Mouse (Mus musculus) neural tube, embryonic 13.5 days (tissue): ENCODE results near the gene Hist2h3c1. TPM values are rescaled to one million over a fixed set of nuclear protein-coding genes. Genes with fewer than 3 reads are reported as not detected.

Experiments
- ATAC-seq: fragments of 200-750 bp; cut with Nextera tagmentation; 2 replicates; pipeline ENCODE4 v1.8.0; 2017; ENCODE audit warnings: low read depth, mild to moderate bottlenecking, moderate TSS enrichment, moderate library complexity
- H3K27ac ChIP-seq: fragments of 300-500 bp; sonication (generic); replicated peaks from 2 replicates; pipeline ENCODE4 v1.5.1; 2015; ENCODE audit warnings: moderate library complexity, mild to moderate bottlenecking, inconsistent platforms
- H3K27me3 ChIP-seq: fragments of 300-500 bp; sonication (generic); 2 replicates; pipeline ENCODE4 v1.6.1; 2015; ENCODE audit warnings: mild to moderate bottlenecking, inconsistent platforms
- H3K36me3 ChIP-seq: fragments of 300-500 bp; sonication (generic); 2 replicates; pipeline ENCODE4 v1.6.1; 2015; ENCODE audit warnings: mild to moderate bottlenecking, inconsistent platforms
- H3K4me1 ChIP-seq: fragments of 300-500 bp; sonication (generic); replicated peaks from 2 replicates; pipeline ENCODE4 v1.6.1; 2015; ENCODE audit warnings: inconsistent platforms
- H3K4me2 ChIP-seq: fragments of 300-500 bp; sonication (generic); 2 replicates; pipeline ENCODE4 v1.6.1; 2015; ENCODE audit warnings: inconsistent platforms, mild to moderate bottlenecking, moderate library complexity
- H3K4me3 ChIP-seq: fragments of 300-500 bp; sonication (generic); 2 replicates; pipeline ENCODE4 v1.5.1; 2015; ENCODE audit warnings: mild to moderate bottlenecking, inconsistent platforms
- H3K9ac ChIP-seq: fragments of 300-500 bp; sonication (generic); 2 replicates; pipeline ENCODE4 v1.6.1; 2015; ENCODE audit warnings: moderate library complexity, mild to moderate bottlenecking, inconsistent platforms
- H3K9me3 ChIP-seq: fragments of 300-500 bp; sonication (generic); 2 replicates; pipeline ENCODE4 v1.6.1; 2016; ENCODE audit warnings: inconsistent platforms
- WGBS: fragments of 180-500 bp; shearing (Covaris S2); methylation state at CpG from one replicate; pipeline ENCODE4 v1.1.7; 2015; 5-methylcytosine and 5-hydroxymethylcytosine counted together
- polyA plus RNA-seq: library from polyadenylated mRNA; unstranded; fragments of >200 nt; fragmentation: Nextera tagmentation; extraction: Ambion mirVana; gene quantifications from 2 replicates; pipeline ENCODE4 v1.2.1, GENCODE M21; 2015

Hist2h3c1 gene
- polyA plus RNA-seq, 1 experiment from 2014 or later: 0.38 TPM

- peak overlapping the region; percentile 91 for H3K4me2 ChIP-seq
- peak overlapping the region; percentile 66 for H3K4me3 ChIP-seq
- H3K9ac ChIP-seq: peak overlapping the region; percentile 85
- no peaks in the 10 kb centered on the region for H3K9me3 ChIP-seq
- H3K27ac ChIP-seq: peak overlapping the region; percentile 98
- H3K27me3 ChIP-seq: no peaks in the 10 kb centered on the region
- no peak for ATAC-seq
- H3K4me1 ChIP-seq: peaks cover 45% of the 10 kb centered on the region
- H3K36me3 ChIP-seq: no peaks in the 10 kb centered on the region
- WGBS: 20% methylated on average over 9 of the region's 9 CpGs
Measured at GRCm38 (mm10) chr3:96221640-96222038, 24.8 kb upstream of the Hist2h3c1 start.

DNA sequence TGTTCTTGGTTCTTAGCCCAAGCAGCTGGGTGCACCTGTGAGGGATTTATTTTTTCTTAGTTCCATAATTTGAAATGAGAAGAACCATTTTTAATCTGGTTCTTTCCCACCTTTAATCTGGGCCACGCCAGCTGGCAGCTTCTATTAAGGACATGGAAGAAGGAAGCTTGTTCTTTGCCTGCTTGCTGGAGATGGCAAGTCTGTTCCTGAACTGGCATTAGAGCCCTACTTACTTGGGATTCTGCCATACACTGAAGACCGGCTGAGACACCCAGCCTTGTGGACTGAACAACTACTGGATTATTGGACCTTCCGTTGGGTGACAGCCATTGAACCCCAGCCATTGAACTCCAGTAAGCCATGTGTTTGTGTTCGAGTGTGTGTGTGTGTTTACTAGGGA is 23.7 kb upstream of the Hist2h3c1 start:
- H3K4me3 ChIP-seq: no peak overlapping the region
- no peaks in the 10 kb centered on the region for H3K36me3 ChIP-seq
- peaks cover 45% of the 10 kb centered on the region for H3K4me1 ChIP-seq
- H3K27ac ChIP-seq: no peak overlapping the region
- H3K9me3 ChIP-seq: no peaks in the 10 kb centered on the region
- no peak for ATAC-seq
- peak overlapping the region; percentile 91 for H3K4me2 ChIP-seq
- H3K9ac ChIP-seq: no peak overlapping the region
- H3K27me3 ChIP-seq: no peaks in the 10 kb centered on the region
- 88% methylated on average over 4 of the region's 4 CpGs for WGBS

DNA sequence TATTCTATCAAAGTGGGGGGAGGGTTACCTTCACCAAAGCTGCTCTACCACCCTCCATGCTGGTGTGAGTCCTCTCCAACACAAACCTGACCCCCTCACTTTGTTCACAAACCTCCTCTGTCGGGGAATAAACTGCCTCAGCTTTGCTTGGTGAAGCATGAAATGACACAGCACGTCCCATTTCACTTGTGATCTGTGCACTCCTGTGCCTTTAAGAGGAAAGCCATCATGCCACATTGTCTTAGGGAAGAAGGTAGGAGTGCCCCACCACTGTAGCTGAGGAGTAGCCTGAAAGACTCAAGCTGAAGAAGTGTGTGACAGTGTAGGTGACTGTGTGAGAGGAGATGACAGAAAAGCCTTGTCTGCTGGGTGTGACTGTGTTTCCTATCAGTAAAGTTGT is 21.1 kb upstream of the Hist2h3c1 start:
- H3K9me3 ChIP-seq: no peaks in the 10 kb centered on the region
- no peak for ATAC-seq
- H3K9ac ChIP-seq: peak overlapping the region; percentile 27; the same call in 1 of the 2 replicates
- H3K4me2 ChIP-seq: no peak overlapping the region
- peaks cover 37% of the 10 kb centered on the region for H3K4me1 ChIP-seq
- H3K27me3 ChIP-seq: no peaks in the 10 kb centered on the region
- H3K4me3 ChIP-seq: no peak overlapping the region
- H3K27ac ChIP-seq: no peak overlapping the region
- WGBS: 14% methylated on average over 2 of the region's 2 CpGs
- H3K36me3 ChIP-seq: no peaks in the 10 kb centered on the region

DNA sequence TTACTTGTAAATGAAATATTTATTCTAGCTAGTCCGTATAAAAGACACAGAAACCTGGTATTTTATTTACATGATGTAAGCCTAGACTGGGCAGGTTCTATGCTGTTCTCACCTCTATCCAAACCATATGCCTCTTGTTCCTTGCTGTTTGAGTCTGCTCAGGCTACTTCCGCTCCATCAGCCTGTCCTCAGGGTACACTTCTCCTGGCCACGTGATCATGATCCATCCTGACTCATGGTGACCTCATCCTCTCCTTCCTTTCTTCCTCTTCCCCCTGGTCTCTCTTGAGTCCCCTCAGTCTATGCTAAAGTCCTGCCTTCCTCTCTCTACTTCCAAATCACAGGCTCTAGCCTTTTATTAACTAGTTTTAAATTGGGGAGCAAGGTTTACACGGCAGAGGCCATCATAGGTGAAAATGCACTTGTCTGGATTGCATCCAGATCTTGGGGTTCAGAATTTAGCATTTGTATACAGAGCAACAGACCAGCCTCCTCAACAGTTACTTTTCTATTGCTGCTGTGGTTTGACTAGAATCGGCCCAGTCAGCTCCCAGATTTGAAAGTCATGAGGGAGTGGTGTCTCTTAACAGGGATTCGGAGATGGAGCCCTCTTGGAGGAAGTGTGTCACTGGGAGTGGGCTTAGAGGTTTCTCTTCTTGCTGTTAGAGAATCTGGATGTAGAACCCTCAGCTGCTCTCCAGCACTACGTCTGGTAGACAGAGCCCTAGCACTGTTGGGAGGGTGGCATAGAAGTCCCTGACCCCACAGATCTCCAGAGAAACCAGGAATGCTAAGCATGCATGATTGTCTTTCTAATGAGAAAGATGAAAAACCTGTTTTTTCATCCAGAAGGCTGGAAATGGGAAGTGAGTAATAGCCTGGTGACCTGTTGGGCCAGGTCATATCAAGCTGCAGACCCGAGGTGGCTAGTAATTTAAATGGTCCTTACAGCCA is 19.5 kb upstream of the Hist2h3c1 start:
- no peaks in the 10 kb centered on the region for H3K36me3 ChIP-seq
- no peak overlapping the region for H3K9ac ChIP-seq
- no peaks in the 10 kb centered on the region for H3K27me3 ChIP-seq
- H3K27ac ChIP-seq: no peak overlapping the region
- 72% methylated on average over 8 of the region's 8 CpGs for WGBS
- no peaks in the 10 kb centered on the region for H3K9me3 ChIP-seq
- no peak overlapping the region for H3K4me3 ChIP-seq
- H3K4me1 ChIP-seq: peaks cover 25% of the 10 kb centered on the region
- H3K4me2 ChIP-seq: no peak overlapping the region
- no peak for ATAC-seq

DNA sequence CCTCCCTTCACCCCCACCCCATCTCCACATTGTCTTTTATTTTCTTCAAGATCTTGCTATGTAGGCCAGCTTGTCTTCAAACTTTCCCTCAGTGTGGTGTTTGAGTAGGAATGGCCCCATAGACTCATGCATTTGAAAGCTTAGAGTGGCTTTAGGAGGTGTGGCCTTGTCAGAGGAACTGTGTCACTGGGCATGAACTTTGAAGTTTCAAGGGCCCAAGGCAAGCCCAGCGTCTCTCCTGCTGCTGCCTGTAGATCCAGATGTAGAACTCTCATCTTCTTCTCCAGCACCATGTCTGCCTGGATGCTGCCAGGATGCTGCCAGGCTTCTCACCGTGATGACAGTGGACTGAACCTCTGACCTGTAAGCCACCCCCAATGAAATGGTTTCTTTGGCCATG is 17.7 kb upstream of the Hist2h3c1 start:
- H3K4me1 ChIP-seq: 0 out of 2 replicates have a peak, but pooled peaks cover 10% of the 10 kb centered on the region
- H3K36me3 ChIP-seq: no peaks in the 10 kb centered on the region
- 68% methylated on average over 2 of the region's 2 CpGs for WGBS
- no peak overlapping the region for H3K4me3 ChIP-seq
- no peak for ATAC-seq
- H3K9ac ChIP-seq: no peak overlapping the region
- H3K27me3 ChIP-seq: no peaks in the 10 kb centered on the region
- no peak overlapping the region for H3K27ac ChIP-seq
- no peak overlapping the region for H3K4me2 ChIP-seq
- H3K9me3 ChIP-seq: no peaks in the 10 kb centered on the region

DNA sequence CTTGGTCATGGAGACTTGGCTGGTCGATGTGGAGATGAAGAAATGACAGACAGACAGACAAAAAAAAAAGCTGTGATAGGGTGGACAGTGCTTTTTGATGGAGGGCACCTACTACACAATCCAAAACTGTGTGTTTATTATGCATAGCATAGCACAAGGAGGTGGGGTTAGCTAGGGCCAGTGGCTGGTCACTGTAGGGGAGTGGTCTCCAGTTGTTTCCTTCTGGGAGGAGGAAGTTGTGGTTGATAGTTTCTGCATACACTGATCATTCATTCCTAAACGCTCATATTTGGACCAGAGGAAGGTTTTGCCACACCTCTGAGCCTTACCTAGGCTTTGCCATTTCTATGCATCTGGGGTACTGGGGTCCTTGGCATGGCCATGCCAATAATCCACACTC is 16.1 kb upstream of the Hist2h3c1 start:
- Histone ChIP-seq H3K4me2 (no peak overlapping the region), H3K9ac (no peak overlapping the region), H3K27ac (no peak overlapping the region), H3K27me3 (no peaks in the 10 kb centered on the region), H3K9me3 (no peaks in the 10 kb centered on the region), H3K4me3 (no peak overlapping the region), H3K4me1 (0 out of 2 replicates have a peak, but pooled peaks cover 4% of the 10 kb centered on the region), H3K36me3 (no peaks in the 10 kb centered on the region)
- WGBS: 77% methylated on average over 2 of the region's 2 CpGs
- no peak for ATAC-seq

GRCm38 (mm10) chr3:96230910-96231757 is 15.4 kb upstream of the Hist2h3c1 start:
- ATAC-seq: no peak
- no peaks in the 10 kb centered on the region for H3K9me3 ChIP-seq
- H3K4me2 ChIP-seq: no peak overlapping the region
- no peaks in the 10 kb centered on the region for H3K36me3 ChIP-seq
- H3K4me1 ChIP-seq: no peaks in the 10 kb centered on the region
- WGBS: 78% methylated on average over 4 of the region's 4 CpGs
- H3K27me3 ChIP-seq: no peaks in the 10 kb centered on the region
- no peak overlapping the region for H3K9ac ChIP-seq
- no peak overlapping the region for H3K27ac ChIP-seq
- H3K4me3 ChIP-seq: no peak overlapping the region

GRCm38 (mm10) chr3:96231758-96232120 is 14.7 kb upstream of the Hist2h3c1 start:
- no peak overlapping the region for H3K4me2 ChIP-seq
- no peak for ATAC-seq
- no peak overlapping the region for H3K9ac ChIP-seq
- H3K36me3 ChIP-seq: no peaks in the 10 kb centered on the region
- H3K4me1 ChIP-seq: no peaks in the 10 kb centered on the region
- no peaks in the 10 kb centered on the region for H3K27me3 ChIP-seq
- H3K27ac ChIP-seq: no peak overlapping the region
- H3K9me3 ChIP-seq: no peaks in the 10 kb centered on the region
- WGBS: 64% methylated on average over 2 of the region's 2 CpGs
- no peak overlapping the region for H3K4me3 ChIP-seq

- Histone ChIP-seq H3K36me3 (no peaks in the 10 kb centered on the region), H3K9ac (no peak overlapping the region), H3K4me3 (no peak overlapping the region), H3K4me2 (no peak overlapping the region), H3K27me3 (no peaks in the 10 kb centered on the region), H3K4me1 (peaks cover 15% of the 10 kb centered on the region), H3K27ac (no peak overlapping the region), H3K9me3 (no peaks in the 10 kb centered on the region)
- 90% methylated on average over 2 of the region's 2 CpGs for WGBS
- no peak for ATAC-seq
Measured at GRCm38 (mm10) chr3:96234914-96235313, 11.6 kb upstream of the Hist2h3c1 start.

- WGBS: 74% methylated on average over 3 of the region's 3 CpGs
- no peak overlapping the region for H3K4me3 ChIP-seq
- H3K9me3 ChIP-seq: no peaks in the 10 kb centered on the region
- H3K4me2 ChIP-seq: no peak overlapping the region
- no peaks in the 10 kb centered on the region for H3K36me3 ChIP-seq
- no peak for ATAC-seq
- H3K27me3 ChIP-seq: no peaks in the 10 kb centered on the region
- H3K27ac ChIP-seq: no peak overlapping the region
- no peak overlapping the region for H3K9ac ChIP-seq
- H3K4me1 ChIP-seq: peaks cover 17% of the 10 kb centered on the region
Measured at GRCm38 (mm10) chr3:96235836-96236235, 10.6 kb upstream of the Hist2h3c1 start.

DNA sequence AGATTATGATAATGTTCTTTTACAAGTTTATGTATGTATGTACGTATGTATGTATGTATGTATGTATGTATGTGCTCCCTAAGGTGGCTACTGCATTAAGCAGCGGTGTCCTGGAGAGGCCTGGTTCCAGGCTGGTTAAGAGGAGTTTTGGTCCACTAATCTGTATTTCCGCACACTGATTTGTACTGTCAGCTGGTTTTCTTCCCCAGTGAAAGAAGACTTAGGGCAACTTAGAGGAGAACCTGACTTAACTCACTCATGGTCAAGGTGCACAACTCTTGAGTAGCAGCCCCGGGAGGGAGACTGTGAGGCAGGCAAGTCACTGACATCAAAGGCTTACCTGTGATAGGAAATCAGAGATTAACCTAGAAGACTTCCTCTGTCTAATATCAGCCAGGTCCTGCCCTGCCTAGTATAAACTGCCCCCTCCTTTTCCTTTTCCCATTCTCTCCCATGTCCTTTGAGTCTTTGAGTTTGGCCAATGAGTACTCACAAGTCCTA is 9.6 kb upstream of the Hist2h3c1 start:
- H3K27ac ChIP-seq: no peak overlapping the region
- no peaks in the 10 kb centered on the region for H3K36me3 ChIP-seq
- H3K9me3 ChIP-seq: no peaks in the 10 kb centered on the region
- peak overlapping the region; percentile 52 for H3K4me2 ChIP-seq
- H3K9ac ChIP-seq: peak overlapping the region; percentile 66; the same call in 1 of the 2 replicates
- peak overlapping the region; percentile 34 for H3K4me3 ChIP-seq
- WGBS: 82% methylated on average over 4 of the region's 4 CpGs
- no peak for ATAC-seq
- peaks cover 20% of the 10 kb centered on the region for H3K4me1 ChIP-seq
- H3K27me3 ChIP-seq: no peaks in the 10 kb centered on the region

DNA sequence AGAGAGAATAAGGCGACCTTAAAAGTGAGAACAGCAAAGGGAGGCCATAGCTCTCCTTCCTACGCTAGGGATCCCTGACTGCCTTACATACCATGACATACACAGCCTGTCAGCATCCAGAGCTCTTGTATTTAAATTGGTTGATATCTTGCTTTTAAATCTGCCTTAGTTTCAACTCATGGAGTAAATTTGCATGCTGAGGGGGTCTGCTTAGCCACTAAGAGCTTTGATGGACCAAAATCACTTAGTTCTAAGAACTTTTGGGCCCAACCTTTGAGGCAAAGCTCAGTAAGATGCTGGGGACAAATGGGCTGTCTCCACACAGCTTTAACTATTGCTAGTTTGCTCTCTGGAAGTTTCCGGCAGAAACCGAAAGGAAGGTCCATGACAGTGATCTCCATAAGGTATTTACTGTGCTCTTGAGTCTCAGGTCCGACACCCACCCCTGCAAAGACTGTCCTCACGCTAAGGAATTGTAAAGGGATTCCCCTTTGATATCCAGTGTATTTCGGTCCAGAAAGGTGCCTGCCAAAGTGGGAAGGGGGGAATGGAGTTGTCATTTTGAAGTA is 9.1 kb upstream of the Hist2h3c1 start:
- Histone ChIP-seq H3K4me1 (peaks cover 20% of the 10 kb centered on the region), H3K4me3 (peak overlapping the region; percentile 34), H3K27ac (no peak overlapping the region), H3K9me3 (no peaks in the 10 kb centered on the region), H3K9ac (peak overlapping the region; percentile 66), H3K4me2 (peak overlapping the region; percentile 52), H3K27me3 (no peaks in the 10 kb centered on the region), H3K36me3 (no peaks in the 10 kb centered on the region)
- WGBS: 24% methylated on average over 7 of the region's 7 CpGs
- no peak for ATAC-seq
